In genomic region chr11:96035133-96035532, GRCm38 (mm10) we compare ENCODE assay signal across 8 mouse cellular contexts. TPM values are rescaled to one million over a fixed set of nuclear protein-coding genes. Genes with fewer than 3 reads are reported as not detected.
A peak's percentile ranks its signal among the peaks of the same experiment; 100 is the strongest.
DNase-seq lines count a peak whose midpoint lies in the region; ATAC-seq lines count a peak whose summit lies in the region.

No protein-coding gene starts in this region.

- peak overlapping the region; percentile 65 for H3K9ac ChIP-seq in hindbrain, embryonic 16.5 days (ENCODE audit: low read depth, low read length)
- H3K9ac ChIP-seq in midbrain, embryonic 15.5 days: peak overlapping the region; percentile 66

- H3K4me3 ChIP-seq in hindbrain, embryonic 16.5 days (ENCODE audit: low read length): peak overlapping the region; percentile 52
- H3K4me3 ChIP-seq in midbrain, embryonic 15.5 days: peak overlapping the region; percentile 65

- peak; percentile 40; the same call in 1 of the 2 replicates for ATAC-seq in hindbrain, embryonic 16.5 days
- peak; percentile 37 for ATAC-seq in midbrain, embryonic 15.5 days (replicated peaks)

- WGBS in hindbrain, embryonic 16.5 days: 9% methylated on average over 6 of the region's 6 CpGs
- WGBS in midbrain, embryonic 15.5 days: 9% methylated on average over 6 of the region's 6 CpGs

- no peaks in the 10 kb centered on the region for H3K27me3 ChIP-seq in hindbrain, embryonic 16.5 days (replicated peaks; ENCODE audit: control insufficient read depth, insufficient read depth, low read length)
- H3K27me3 ChIP-seq in midbrain, embryonic 15.5 days (replicated peaks): no peaks in the 10 kb centered on the region

- H3K9me3 ChIP-seq in hindbrain, embryonic 16.5 days (ENCODE audit: control insufficient read depth, low read length): no peaks in the 10 kb centered on the region
- H3K9me3 ChIP-seq in midbrain, embryonic 15.5 days: no peaks in the 10 kb centered on the region

- H3K27ac ChIP-seq in hindbrain, embryonic 16.5 days (ENCODE audit: low read depth, low read length): peak overlapping the region; percentile 1; the same call in 1 of the 2 replicates
- peak overlapping the region; percentile 71 for H3K27ac ChIP-seq in midbrain, embryonic 15.5 days

- H3K4me1 ChIP-seq in hindbrain, embryonic 16.5 days (ENCODE audit: control insufficient read depth, insufficient read depth, low read depth, low read length): peaks cover 10% of the 10 kb centered on the region
- H3K4me1 ChIP-seq in midbrain, embryonic 15.5 days: peaks cover 28% of the 10 kb centered on the region

- peak; percentile 36 for DNase-seq in cerebellum, adult 11-12 months
- DNase-seq in cerebellum, postnatal 4 days (ENCODE audit: low spot score in 2 of 2): no peak
- peak; percentile 35 to 50 for DNase-seq in right cerebral cortex, postnatal 10 days (ENCODE audit: low spot score in 2 of 2)
- DNase-seq in right cerebral cortex, adult 2 months (ENCODE audit: low spot score in 2 of 2): no peak
- DNase-seq in spleen, postnatal 36 days (ENCODE audit: low spot score in 2 of 2): no peak
- DNase-seq in urinary bladder, postnatal 25 days (ENCODE audit: low spot score): no peak

- no peaks in the 10 kb centered on the region; the same call in none of the 2 replicates for H3K36me3 ChIP-seq in hindbrain, embryonic 16.5 days (ENCODE audit: control insufficient read depth, insufficient read depth, low read length)
- peaks cover 15% of the 10 kb centered on the region for H3K36me3 ChIP-seq in midbrain, embryonic 15.5 days (replicated peaks)

- H3K4me2 ChIP-seq in hindbrain, embryonic 16.5 days (ENCODE audit: low read length): peak overlapping the region; percentile 87
- peak overlapping the region; percentile 85 for H3K4me2 ChIP-seq in midbrain, embryonic 15.5 days

RNA-seq across cellular contexts. Expression of gene Snf8, which starts 0.4 kb away (rescaled TPM):
- polyA plus RNA-seq in hindbrain, embryonic 16.5 days (2015; fragmentation: Nextera tagmentation; extraction: Ambion mirVana): 120 and 132 TPM in 2 replicates
- 137 TPM in 2 replicates for polyA plus RNA-seq in midbrain, embryonic 15.5 days (2015; fragmentation: Nextera tagmentation; extraction: Ambion mirVana)

RNA-seq across cellular contexts. Expression of gene Gip, which starts 10.8 kb away (rescaled TPM):
- not detected in 2 replicates for polyA plus RNA-seq in hindbrain, embryonic 16.5 days (2015; fragmentation: Nextera tagmentation; extraction: Ambion mirVana)
- polyA plus RNA-seq in midbrain, embryonic 15.5 days (2015; fragmentation: Nextera tagmentation; extraction: Ambion mirVana): not detected in 2 replicates

RNA-seq across cellular contexts. Expression of gene Igf2bp1, which starts 29.4 kb away (rescaled TPM):
- polyA plus RNA-seq in hindbrain, embryonic 16.5 days (2015; fragmentation: Nextera tagmentation; extraction: Ambion mirVana): 6.1 and 11.3 TPM in 2 replicates
- polyA plus RNA-seq in midbrain, embryonic 15.5 days (2015; fragmentation: Nextera tagmentation; extraction: Ambion mirVana): 14.6 and 15.7 TPM in 2 replicates

RNA-seq across cellular contexts. Expression of gene Ube2z, which starts 30.1 kb away (rescaled TPM):
- 37.5 and 38.4 TPM in 2 replicates for polyA plus RNA-seq in hindbrain, embryonic 16.5 days (2015; fragmentation: Nextera tagmentation; extraction: Ambion mirVana)
- polyA plus RNA-seq in midbrain, embryonic 15.5 days (2015; fragmentation: Nextera tagmentation; extraction: Ambion mirVana): 41.4 and 44.0 TPM in 2 replicates

RNA-seq across cellular contexts. Expression of gene Atp5g1, which starts 40.3 kb away (rescaled TPM):
- polyA plus RNA-seq in hindbrain, embryonic 16.5 days (2015; fragmentation: Nextera tagmentation; extraction: Ambion mirVana): 787 and 865 TPM in 2 replicates
- 546 and 607 TPM in 2 replicates for polyA plus RNA-seq in midbrain, embryonic 15.5 days (2015; fragmentation: Nextera tagmentation; extraction: Ambion mirVana)

Comparison
In these comparisons a context has a peak if more than half of its experiments do, and no peak if none do; other contexts are left out.
1. DNase-seq: peak in cerebellum, adult 11-12 months (single experiment) and right cerebral cortex, postnatal 10 days (2 of 2); none in cerebellum, postnatal 4 days (0 of 2), right cerebral cortex, adult 2 months (0 of 2), spleen, postnatal 36 days (0 of 2) and urinary bladder, postnatal 25 days (single experiment).